Mouse (Mus musculus) common myeloid progenitor, adult 5-6 weeks (primary cell): Measurements from ENCODE around the gene Aff1. TPM values are rescaled to one million over a fixed set of nuclear protein-coding genes. Genes with fewer than 3 reads are reported as not detected.
A peak's percentile ranks its signal among the peaks of the same experiment; 100 is the strongest.

Experiments
- ATAC-seq: replicated peaks from 2 replicates; pipeline ENCODE4 v1.8.0; 2016; ENCODE audit warnings: low read depth, mild to moderate bottlenecking, moderate TSS enrichment, inconsistent platforms; ENCODE audit not compliant: poor library complexity, severe bottlenecking
- total RNA-seq: library from RNA; stranded (forward); fragments of 200-1000, 187-1606 nt; gene quantifications from 2 replicates; pipeline ENCODE4 v1.2.3, GENCODE M21; 2017

Gene Aff1
- total RNA-seq, 1 experiment from 2014 or later: 31.8 TPM

GRCm38 (mm10) chr5:103744531-103744930 is 52.4 kb downstream of the Aff1 start:
- ATAC-seq: peak; percentile 26

DNA sequence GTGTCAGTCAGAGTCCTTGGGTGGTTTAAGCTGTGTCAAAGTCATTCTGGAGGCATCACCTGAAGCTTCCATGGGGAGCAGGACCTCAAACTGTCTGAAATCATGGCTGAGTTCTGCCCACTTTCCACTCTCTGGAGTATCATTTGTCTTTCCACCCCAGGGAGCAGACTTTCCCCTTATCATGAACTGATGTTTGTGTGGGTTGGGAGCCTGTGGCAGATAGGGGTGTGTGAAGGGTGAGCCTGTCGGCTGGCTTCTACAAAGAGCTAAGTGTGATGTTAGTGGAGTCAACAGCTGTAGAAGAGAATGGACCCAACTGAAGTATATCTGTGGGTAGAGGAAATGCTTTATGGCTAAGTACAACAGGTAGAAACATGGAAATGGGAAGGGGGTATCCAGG is 53.5 kb downstream of the Aff1 start:
- no peak for ATAC-seq

DNA sequence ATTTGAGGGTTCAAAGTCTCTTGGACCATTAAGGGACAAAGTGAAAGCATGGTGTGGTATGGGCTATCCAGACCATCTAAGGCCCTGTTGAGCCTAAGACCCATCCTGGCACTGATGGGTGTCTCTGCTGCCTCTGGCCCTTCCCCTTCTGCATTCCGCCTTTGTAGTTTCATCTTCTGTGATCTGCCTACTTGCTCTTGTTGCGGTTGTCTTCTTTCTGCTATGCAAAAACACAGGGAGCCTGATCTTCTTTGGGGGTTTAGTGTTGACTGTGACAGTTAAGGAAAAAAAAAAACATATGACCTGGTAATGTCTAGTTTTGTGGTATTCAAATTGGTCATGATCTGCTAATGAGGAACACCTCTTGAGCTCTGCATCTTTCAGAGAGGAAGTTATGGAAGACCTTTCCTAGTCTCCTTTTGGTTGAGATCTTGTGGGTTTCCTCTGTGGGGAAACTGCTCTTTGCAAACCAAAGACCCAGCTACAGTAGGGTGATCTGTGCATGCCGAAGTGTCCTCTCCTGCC is 54.4 kb downstream of the Aff1 start:
- peak; percentile 75 for ATAC-seq

DNA sequence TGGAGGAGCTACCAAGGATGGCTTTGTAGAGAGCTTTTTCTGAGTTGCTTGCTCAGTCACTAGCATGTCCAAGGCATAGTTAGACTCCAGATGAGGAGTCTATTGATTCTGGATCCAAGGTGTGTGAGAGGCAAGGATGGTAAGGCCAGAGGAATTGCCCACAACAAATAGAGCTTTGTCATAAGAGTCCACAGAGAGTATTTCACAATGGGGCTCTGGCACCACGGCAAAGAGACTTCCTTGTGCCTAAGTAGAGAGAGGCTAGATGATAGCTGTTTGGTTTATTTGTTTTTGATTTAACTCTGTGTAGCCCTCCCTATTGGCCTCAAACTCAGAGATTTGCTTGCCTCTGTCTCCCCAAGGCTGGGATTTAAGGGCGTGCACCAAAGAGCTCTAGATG is 54.9 kb downstream of the Aff1 start:
- ATAC-seq: peak; percentile 13

GRCm38 (mm10) chr5:103748343-103748742 is 56.2 kb downstream of the Aff1 start:
- no peak for ATAC-seq

GRCm38 (mm10) chr5:103749465-103750285 is 57.5 kb downstream of the Aff1 start:
- ATAC-seq: no peak

- ATAC-seq: peak; percentile 43
Observed at GRCm38 (mm10) chr5:103752665-103753510, 60.7 kb downstream of the Aff1 start.

DNA sequence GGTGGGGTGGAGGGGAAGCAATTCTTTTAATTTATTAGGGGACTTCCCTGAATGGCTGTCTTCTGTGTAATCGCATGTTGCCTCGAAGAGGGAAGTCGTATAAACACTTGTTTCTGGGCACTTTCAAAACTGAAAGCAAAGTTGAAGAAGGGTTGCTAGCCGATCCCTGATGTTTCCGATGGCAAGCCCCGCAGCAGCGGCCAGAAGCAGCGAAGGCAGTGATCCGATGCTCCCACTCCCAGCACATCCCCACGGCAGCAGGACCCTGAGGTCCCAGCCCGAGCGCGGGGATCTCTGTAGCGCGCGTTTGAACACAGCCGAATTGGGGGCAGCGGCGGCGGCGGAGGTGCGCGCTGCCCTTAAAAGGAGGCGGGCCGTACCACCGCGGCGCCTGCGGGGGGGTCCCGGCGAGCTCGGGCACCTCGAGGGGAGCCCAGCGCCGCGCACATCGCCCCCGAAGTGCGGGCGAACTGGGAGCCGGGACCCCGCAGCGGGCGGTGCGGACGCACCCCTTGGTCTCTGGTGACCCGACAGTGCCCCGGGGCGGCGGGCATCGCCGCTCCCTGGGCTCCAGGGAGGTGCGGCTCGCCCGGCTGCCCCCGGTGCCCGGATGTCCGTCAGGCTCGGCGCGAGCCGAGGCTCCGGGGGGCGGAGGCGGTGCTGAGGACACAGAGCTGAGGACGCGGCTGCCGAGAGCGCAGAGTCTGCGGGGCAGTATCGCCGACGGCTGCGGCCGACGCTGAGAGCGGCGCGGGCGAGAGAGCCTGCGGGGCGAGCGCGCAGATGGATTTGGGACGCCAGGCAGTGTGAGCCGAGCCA is 61.5 kb downstream of the Aff1 start:
- peak; percentile 53 for ATAC-seq

DNA sequence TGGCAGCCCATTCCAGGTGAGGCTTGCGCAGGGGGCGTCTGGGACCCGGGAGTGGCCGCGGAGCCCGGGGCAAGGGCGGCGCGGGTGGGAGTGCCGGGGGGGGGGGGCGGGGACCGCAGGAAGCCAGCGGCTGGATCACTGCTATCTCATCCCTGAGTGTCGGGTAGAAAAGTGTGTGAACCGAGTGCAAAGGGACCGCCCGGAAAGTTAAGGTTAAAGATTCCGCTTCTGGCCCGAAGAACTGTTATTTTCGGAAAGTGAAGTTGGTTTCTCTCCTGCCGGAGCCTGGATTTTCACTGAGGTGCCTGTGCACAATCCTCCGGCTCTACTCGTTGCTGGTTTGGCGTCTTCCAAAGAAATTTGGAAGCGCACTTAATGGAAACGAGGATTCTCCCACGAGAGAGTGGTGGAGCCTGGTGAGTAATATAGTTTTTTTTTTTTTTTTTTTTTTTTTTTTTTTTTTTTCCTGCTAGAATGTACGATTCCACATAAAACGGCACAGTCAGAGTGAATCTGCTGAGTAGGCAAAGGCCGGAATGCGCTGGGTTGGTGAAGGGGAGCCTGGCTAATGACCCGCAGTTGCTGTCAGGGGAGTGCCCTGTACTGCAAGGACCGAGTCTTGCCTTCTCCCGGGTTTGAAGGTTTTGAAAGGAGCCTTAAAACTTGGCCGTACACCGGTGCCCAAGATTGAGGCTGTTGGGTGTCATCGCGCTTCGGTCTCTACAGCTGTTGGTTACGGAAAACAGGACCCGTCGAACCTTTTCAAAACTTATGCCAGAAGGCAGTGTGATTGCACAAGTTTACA is 62.4 kb downstream of the Aff1 start:
- peak; percentile 8; the same call in 1 of the 2 replicates for ATAC-seq

- ATAC-seq: no peak
Observed at GRCm38 (mm10) chr5:103755135-103755487, 62.9 kb downstream of the Aff1 start.

- ATAC-seq: peak; percentile 6; the same call in 1 of the 2 replicates
Observed at GRCm38 (mm10) chr5:103756231-103756714, 64.1 kb downstream of the Aff1 start.

DNA sequence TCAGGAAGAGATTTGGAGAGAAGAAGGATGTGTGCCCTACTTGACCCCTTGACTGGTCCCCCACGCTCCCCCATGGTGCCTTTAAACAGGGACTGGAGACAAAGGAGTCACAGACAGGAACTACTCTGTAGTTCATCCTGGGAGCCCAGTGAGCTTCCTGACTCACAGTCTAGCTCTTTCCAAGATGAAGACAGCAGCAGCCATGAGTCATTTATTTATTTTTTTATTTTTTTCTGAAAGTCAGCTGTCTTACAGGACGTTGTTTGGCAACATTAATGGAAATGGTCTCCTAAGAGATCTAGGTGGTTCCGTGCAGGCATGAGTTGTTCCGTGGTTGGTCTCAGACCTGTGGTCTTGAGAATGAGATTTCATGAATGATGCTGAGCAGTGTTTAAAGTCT is 66.3 kb downstream of the Aff1 start:
- no peak for ATAC-seq

GRCm38 (mm10) chr5:103759489-103760424 is 67.6 kb downstream of the Aff1 start:
- ATAC-seq: peak; percentile 22

- peak; percentile 37 for ATAC-seq
Observed at GRCm38 (mm10) chr5:103760425-103761131, 68.4 kb downstream of the Aff1 start.

GRCm38 (mm10) chr5:103761754-103762153 is 69.6 kb downstream of the Aff1 start:
- no peak for ATAC-seq

- ATAC-seq: peak; percentile 17
Observed at GRCm38 (mm10) chr5:103762850-103763254, 70.7 kb downstream of the Aff1 start.

DNA sequence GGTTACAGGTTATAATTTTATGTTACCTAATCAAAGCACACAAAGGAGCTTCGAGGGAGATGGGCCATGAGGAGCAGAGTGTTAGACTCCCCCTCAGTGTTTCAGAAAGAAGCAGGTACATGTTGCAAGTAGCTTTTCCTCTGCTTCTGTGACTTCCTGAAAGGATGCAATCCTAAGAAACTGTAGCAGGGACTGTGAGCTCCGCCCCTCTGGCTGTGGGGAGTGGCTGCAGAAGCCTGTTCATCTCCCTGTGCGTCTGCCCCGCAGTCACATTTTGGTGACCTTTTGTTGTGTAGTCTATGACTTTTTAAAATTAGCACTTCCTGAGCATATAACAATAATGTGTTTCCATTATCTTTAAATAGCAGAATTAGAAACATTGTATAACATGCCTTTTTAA is 73.2 kb downstream of the Aff1 start:
- no peak for ATAC-seq
